Mouse (Mus musculus) monocyte, adult 5-6 weeks (primary cell): ENCODE data around the gene Phf13. TPM values are rescaled to one million over a fixed set of nuclear protein-coding genes. Genes with fewer than 3 reads are reported as not detected.
"Not testable (repeated sequence)": the region's sequence is repeated elsewhere in the genome, so short reads cannot be mapped to it uniquely, and the experiment has no call there.

Experiments
- ATAC-seq: fragments of 153-309, 156-312 bp; replicated peaks from 2 replicates; pipeline ENCODE4 v1.8.0; 2017; ENCODE audit warnings: mild to moderate bottlenecking; ENCODE audit not compliant: low TSS enrichment, insufficient number of reproducible peaks, severe bottlenecking, poor library complexity, low FRiP score
- total RNA-seq: library from RNA; stranded (forward); fragments of 200-1000, 200-491, 200-594 nt; gene quantifications from 3 replicates; pipeline ENCODE4 v1.2.3, GENCODE M21; 2017

The Phf13 gene
- 6.7 to 8.8 TPM (median 7.8 TPM) in 3 replicates for total RNA-seq

DNA sequence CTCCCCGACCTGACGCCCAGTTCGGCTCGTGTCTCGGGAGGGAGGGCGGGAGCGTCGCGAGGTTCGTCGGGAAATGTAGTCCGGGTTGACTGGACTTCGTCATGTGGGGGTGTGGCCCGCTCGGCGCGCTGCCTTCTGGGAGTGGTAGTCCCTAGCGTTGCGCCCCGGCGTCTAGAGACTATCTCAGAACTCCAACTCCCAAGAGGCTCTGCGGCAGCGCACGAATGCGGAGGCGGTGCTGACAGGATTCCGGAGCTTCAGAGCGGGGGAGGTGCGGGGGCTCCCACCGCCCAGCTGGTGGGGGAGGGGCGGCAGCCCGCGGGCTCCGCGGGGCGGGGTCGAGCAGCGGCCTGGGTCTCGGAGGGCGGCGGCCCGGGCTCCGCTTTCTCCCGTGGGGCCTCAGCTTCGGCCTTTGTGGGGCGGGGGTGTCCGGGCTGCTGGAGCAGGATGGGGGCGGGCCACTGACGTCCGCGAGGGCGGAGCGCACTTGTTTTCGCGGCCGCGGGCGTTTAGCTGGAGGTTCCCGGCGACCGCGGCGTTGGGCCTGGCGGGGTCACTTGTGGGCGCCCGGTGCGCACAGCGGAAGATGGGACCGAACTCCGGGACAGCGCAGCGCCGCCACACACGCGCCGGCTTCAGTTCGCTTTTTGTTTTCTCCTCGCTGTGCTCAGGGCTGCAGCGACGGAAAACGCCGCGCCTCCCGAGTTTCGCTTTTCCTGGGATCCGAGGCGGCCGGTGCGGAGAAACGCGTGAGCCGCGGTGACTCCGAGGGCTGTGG is at the start of gene Phf13:
TSS of gene Phf13 (minus strand) at position 86 of the 778 bp plus-strand sequence.
- peak; percentile 97 for ATAC-seq

DNA sequence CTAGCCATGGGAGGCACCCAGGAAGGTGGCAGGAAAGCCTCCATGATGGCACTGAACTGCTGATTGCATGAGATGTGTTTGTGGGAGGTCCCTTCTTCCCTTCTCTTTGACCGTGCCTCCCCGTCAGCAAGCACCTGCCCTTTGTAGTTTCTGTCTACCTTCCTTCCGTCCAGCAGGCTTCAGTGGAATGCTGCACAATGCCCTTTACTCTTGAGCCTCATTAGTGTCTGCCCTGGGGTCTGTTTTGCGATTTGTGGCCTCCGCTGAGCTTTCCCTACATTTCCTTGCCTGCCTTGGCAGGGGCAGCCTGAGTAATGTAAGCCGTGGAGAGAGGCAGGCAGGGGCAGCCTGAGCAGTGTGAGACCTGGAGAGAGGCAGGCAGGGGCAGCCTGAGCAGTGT is 48.6 kb upstream of the Phf13 start:
- no peak for ATAC-seq

DNA sequence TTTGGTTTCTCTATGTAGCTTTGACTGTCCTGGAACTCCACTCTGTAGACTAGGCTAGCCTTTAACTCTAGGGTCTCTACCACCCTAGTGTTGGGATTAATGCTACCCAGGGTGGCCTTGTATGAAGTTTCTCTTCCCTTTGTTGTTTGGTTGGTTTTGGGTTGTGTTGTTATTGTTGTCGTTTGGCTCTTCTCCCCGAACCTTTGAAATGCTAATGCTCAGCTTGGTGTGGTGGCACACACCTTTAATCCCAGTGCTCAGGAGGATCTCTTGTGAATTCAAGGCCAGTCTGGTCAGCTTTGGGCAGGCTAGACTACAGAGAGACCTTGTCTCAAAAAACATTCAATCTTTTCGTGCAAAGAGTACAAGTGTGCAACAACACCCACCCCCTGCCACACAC is 47.1 kb upstream of the Phf13 start:
- ATAC-seq, result no peak

- ATAC-seq, result no peak
Measured at GRCm38 (mm10) chr4:152041924-152042641, 46.0 kb upstream of the Phf13 start.

DNA sequence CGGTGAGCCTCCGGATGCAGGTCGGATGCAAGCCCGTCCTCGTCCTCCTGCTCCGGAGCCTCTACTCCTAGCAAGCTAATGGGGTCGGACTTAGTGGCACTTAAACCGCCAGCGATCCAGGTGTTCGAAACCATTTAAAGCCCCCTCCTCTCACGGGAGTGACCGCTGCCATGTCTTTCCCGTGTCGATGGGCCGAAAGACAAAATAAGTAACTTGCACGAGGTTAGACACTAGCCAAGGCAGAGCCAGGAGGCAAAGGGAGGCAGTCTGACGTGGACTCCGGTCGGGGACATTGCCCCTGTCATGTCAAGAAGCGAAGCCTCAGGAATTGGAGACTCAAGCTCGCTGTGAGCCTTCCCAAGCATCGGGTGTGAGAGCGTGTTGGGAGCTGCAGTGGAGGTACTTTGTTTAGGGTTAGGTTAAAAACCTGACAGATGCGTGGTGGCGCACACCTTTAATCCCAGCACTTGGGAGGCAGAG is 43.8 kb upstream of the Phf13 start:
- ATAC-seq, result no peak

DNA sequence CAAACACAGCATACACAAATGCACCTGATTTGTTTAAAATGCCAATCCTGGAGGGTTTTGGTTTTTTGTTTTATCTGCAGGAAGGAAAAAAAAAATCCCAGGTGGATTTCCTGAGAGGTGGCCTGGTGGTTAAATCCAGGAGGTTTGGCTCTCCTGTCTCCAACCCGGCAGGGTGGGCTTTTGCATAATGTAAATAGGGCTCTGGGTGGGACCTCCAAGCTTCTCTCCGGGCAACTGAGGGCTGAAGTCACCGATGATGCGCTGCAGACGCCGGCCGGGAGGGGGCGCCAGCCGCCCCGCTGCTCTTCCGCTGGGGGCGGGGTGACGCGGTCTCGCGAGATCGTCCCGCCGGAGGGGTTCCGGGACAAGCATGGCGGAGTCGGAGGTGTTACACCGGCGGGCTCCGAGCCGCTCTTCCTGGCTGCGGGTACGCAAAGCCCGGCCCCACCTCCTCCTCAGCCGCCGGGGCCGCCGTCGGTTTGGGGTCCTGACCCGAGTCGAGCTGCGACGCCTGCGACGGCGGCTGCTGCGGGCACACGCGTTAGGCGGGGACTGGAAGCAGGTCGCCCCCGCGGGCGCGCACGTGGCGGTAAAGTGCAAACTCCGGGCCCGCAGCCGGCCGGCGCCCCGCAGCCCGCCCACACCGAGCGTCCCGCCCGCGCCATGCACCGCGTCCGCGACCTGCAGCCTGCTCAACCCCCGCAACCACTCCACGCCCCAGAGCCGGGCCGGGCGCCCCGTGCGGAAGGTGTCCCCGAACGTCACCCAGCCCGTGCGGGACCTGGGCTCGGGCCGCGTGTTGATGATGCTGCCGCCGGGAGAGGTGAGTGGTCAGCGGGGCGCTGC is 43.1 kb upstream of the Phf13 start, which contains the start of gene Nol9:
TSS of gene Nol9 (plus strand) at position 337 of the 846 bp plus-strand sequence.
- ATAC-seq, result peak; percentile 82

- ATAC-seq, result no peak
Measured at GRCm38 (mm10) chr4:152038225-152038984, 42.3 kb upstream of the Phf13 start, which contains the start of gene Tas1r1. Gene Tas1r1 (minus strand): TSS chr4:152038568.

- not testable (repeated sequence) for ATAC-seq
Measured at GRCm38 (mm10) chr4:152036464-152036863, 40.4 kb upstream of the Phf13 start.

DNA sequence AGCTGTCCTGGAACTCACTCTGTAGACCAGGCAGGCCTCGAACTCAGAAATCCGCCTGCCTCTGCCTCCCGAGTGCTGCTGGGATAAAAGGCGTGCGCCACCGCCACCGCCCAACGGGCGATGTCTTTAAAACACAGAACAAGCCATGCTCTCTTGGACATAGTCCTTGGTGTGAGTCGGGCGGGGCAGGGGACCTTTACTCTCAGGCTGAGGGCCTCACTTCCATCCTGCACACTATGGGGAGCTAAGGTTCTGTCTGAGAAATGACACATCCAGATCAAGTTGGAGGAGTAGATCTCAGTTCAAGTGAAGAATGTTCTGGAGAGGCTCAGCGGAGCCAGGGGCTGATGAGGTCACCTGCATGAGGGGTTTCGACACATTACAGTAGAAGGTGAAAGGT is 36.9 kb upstream of the Phf13 start:
- no peak for ATAC-seq

- ATAC-seq, result no peak
Measured at GRCm38 (mm10) chr4:152029997-152030396, 33.9 kb upstream of the Phf13 start.

DNA sequence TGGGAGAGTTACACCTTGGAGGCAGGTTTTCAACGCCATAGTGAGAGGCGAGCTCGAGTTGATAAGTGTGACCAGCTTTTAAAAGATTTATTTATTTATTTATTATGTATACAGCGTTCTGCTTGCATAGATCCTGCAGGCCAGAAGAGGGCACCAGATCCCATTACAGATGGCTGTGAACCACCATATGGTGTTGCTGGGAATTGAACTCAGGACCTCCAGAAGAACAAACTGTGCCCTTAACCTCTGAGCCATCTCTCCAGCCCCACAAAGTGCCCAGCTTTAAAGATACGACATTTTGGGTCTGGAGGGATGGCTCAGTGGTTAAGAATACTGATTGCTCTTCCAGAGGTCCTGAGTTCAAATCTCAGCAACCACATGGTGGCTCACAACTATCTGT is 33.0 kb upstream of the Phf13 start:
- ATAC-seq, result no peak

- no peak for ATAC-seq
Measured at GRCm38 (mm10) chr4:152028456-152028855, 32.4 kb upstream of the Phf13 start.

DNA sequence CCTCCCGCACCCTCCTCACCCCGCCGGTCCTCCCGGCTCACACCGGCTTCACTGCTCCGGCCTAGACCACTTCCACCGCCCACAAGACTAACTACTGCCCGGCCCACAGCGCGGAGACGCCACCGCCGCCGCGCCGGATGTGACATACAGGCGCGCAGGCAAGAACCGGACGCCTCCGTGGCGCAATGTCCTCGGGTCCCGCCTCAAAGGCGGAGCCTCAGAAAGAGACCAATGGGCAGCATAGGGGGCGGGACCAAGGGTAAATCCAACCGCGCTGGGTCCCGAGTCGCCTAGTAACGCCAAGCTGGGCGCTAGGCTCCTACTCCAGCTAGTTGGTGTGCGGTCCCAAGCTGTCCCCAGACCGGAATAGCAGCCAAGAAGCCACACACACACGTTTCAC is 31.5 kb upstream of the Phf13 start, which contains the start of gene Zbtb48:
TSS of gene Zbtb48 (minus strand) at position 148 of the 400 bp plus-strand sequence.
- peak; percentile 89 for ATAC-seq

DNA sequence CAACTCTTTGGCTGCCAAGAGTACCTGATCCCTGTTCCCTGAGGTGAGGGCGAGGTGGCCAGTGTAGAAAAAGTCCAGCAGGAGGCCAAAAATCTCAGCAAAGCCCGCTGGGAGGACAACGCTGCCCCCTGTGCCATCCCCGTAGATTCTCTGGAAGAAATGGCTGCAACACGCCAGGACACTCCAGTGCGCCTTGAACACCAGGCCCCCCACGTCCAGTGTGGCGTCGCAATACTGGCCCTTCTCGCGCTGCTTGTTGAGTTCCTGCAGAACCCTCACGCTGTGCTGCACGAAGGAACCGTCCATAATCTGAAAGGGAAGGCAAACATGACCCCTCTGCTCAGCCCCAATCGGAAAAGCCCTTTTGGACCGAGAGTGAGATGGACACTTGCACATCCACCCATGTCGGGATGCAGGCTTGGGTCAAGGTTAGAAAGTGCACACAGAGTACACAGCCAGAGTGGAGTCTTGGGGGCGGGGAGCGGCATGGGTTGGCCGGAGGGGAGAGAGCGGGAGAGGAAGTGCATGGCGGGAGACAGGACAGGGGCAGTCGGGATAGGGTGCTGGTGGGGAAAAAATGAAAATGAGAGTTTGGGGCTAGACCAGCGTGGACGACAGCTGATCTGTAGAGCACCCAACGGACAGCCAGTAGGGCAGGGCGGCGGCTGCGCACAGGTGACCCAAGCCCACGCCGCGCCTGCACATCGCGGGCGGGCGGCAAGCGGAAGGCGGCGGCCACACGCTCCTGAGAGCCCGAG is 30.9 kb upstream of the Phf13 start:
- 0 out of 2 replicates have a peak, but pooled peaks have one; percentile 8 for ATAC-seq

DNA sequence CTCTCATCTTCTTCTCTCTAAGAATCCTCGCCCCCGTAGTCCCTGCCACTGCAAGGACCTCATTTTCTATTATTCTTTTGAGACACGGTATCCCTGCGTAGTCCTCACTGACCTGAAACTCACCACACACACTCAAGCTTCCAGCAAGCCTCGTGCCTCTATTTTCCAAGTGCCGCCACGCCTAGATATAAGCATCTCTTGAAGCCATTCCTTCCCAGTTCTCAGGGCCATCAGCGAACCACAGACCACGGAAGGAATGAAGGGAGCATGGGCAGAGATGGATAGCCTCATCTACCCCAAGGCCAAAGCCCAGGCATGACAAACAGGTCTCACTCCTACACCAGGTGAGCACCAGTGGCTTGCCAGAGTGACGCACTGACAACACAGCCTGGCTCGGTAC is 28.5 kb upstream of the Phf13 start:
- no peak for ATAC-seq

GRCm38 (mm10) chr4:152022506-152022905 is 26.4 kb upstream of the Phf13 start:
- no peak for ATAC-seq

- no peak for ATAC-seq
Measured at GRCm38 (mm10) chr4:152021568-152022097, 25.6 kb upstream of the Phf13 start.
